Mouse (Mus musculus): Measurements from ENCODE around the gene Scarf1.
"Not testable (repeated sequence)": the region's sequence is repeated elsewhere in the genome, so short reads cannot be mapped to it uniquely, and the experiment has no call there.

Gene Scarf1

GRCm38 (mm10) chr11:75537491-75538183, 24.3 kb downstream of the Scarf1 start:
- peak; percentile 26 to 41 for DNase-seq (ENCODE audit: low spot score in 2 of 2)

GRCm38 (mm10) chr11:75538184-75538969, 25.0 kb downstream of the Scarf1 start:
- no peak for DNase-seq (ENCODE audit: low spot score in 2 of 2)

GRCm38 (mm10) chr11:75538970-75539299, 25.6 kb downstream of the Scarf1 start:
- peak; percentile 14 to 32 for DNase-seq (ENCODE audit: low spot score in 2 of 2)

GRCm38 (mm10) chr11:75540209-75540608, 26.9 kb downstream of the Scarf1 start:
- DNase-seq (ENCODE audit: low spot score in 2 of 2): no peak

- peak in 1 of 2 experiments; percentile 7 for DNase-seq (ENCODE audit: low spot score in 2 of 2)
Measured at GRCm38 (mm10) chr11:75540710-75541581, 27.6 kb downstream of the Scarf1 start.

- no peak for DNase-seq (ENCODE audit: low spot score in 2 of 2)
Measured at GRCm38 (mm10) chr11:75544713-75545112, 31.4 kb downstream of the Scarf1 start.

GRCm38 (mm10) chr11:75546057-75546456, 32.7 kb downstream of the Scarf1 start:
- DNase-seq (ENCODE audit: low spot score in 2 of 2): no peak

GRCm38 (mm10) chr11:75549658-75550111, 36.3 kb downstream of the Scarf1 start:
- no peak for DNase-seq (ENCODE audit: low spot score in 2 of 2)

GRCm38 (mm10) chr11:75550200-75550946, 37.0 kb downstream of the Scarf1 start:
- DNase-seq (ENCODE audit: low spot score in 2 of 2): no peak

- DNase-seq (ENCODE audit: low spot score in 2 of 2): no peak
Measured at GRCm38 (mm10) chr11:75551321-75551720, 38.0 kb downstream of the Scarf1 start.

- no peak for DNase-seq (ENCODE audit: low spot score in 2 of 2)
Measured at GRCm38 (mm10) chr11:75551961-75552441, 38.7 kb downstream of the Scarf1 start.

- no peak for DNase-seq (ENCODE audit: low spot score in 2 of 2)
Measured at GRCm38 (mm10) chr11:75552906-75553482, 39.7 kb downstream of the Scarf1 start.

GRCm38 (mm10) chr11:75556006-75556405, 42.7 kb downstream of the Scarf1 start:
- DNase-seq (ENCODE audit: low spot score in 2 of 2): not testable (repeated sequence)

- DNase-seq (ENCODE audit: low spot score in 2 of 2): no peak
Measured at GRCm38 (mm10) chr11:75557142-75557541, 43.8 kb downstream of the Scarf1 start.

- DNase-seq (ENCODE audit: low spot score in 2 of 2): peak in 1 of 2 experiments; percentile 54
Measured at GRCm38 (mm10) chr11:75558101-75558500, 44.8 kb downstream of the Scarf1 start.

GRCm38 (mm10) chr11:75559870-75560504, 46.6 kb downstream of the Scarf1 start:
- no peak for DNase-seq (ENCODE audit: low spot score in 2 of 2)

- DNase-seq (ENCODE audit: low spot score in 2 of 2): peak in 1 of 2 experiments; percentile 54
Measured at GRCm38 (mm10) chr11:75560530-75561409, 47.4 kb downstream of the Scarf1 start.

- DNase-seq (ENCODE audit: low spot score in 2 of 2): no peak
Measured at GRCm38 (mm10) chr11:75561410-75561791, 48.1 kb downstream of the Scarf1 start.

- no peak for DNase-seq (ENCODE audit: low spot score in 2 of 2)
Measured at GRCm38 (mm10) chr11:75562840-75563239, 49.5 kb downstream of the Scarf1 start.

All from natural killer cell, adult 2 months (primary cell).